Mouse (Mus musculus): ENCODE measurements around the gene Gm6169.
A peak's percentile ranks its signal among the peaks of the same experiment; 100 is the strongest.

DNA sequence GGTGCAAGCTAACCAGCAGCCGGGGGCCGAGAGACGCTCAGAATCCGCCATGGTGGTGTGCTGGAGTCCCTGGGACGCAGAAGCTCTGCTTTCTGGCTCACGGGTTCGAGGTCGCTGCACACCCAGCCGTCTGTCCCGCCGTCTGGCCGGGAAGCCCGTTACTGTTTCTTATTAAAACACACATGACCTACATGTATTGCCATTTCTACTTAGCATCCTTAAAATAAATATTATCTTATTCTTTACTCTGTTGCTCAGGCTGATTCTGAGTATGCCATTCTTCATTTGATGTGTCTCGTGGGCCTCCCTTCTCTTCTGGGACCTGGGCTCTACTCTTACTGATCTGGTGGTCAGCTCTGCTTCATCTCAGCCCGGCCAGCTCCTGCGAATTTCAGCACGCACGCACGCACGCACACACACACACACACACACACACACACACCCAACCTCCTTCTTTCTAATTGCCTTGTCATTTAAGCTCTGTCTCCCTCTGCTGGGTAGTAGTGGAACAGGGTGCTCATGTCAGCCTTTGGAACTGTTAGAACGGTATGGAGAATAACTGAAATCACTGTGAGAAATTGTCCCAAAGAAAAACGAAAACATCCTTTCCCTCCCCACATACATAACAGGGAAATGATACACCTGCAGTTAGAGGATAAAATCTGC is at the start of gene Gm6169:
- peak; percentile 57 for TF ChIP-seq CTCF (conservative IDR thresholded peaks at IDR 0.05; ENCODE audit: low read length)
- TF ChIP-seq POU5F1 (IDR thresholded peaks at IDR 0.05; ENCODE audit: borderline replicate concordance, low read length) = no peak
- no peak for TF ChIP-seq NANOG (IDR thresholded peaks at IDR 0.05; ENCODE audit: borderline replicate concordance, low read length)
